Mouse (Mus musculus): Measurements from ENCODE around the gene Rinl.

Rinl gene

DNA sequence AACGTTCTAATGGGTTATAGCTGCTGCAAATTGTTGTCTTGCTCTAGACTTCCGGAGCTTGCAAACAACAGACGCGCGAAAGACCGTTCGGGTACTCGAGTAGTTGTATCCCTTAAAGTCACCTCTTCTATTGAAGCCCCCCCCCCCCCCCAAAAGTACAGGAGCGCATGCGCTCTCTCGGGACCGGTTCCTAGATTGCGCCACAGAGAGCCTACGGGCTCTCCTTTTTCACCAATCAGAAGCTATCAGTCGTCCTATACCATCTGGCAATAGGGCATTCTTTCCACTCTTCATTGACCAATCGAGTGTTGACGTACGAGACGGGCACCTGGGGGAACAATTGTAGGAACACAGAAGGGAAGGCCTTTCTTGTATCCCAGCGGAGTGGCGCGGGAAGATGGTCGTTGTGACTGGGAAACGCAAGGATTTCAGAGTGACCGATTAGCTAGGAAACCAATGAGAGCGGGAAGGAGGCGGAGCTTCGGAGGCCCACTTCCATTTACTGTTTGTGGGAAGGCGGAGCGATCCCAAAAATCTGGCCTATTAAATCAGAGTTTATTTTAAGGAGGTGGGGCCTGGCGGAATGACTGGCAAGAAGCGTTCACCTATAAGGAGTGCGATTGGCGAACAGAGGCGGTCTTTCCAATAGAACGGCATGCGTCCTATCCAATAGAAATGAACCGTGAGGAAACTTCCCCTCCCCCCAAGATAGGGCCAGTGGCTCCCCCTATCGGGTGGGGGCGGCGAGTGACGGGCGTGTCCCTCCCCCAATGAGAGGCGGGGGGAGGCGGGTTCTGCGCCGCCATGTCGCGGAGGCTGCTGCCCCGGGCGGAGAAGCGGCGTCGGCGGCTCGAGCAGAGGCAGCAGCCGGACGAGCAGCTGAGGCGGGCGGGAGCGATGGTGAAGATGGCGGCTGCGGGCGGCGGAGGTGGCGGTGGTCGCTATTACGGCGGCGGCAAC is 21.6 kb downstream of the Rinl start:
- DNase-seq = peak; percentile 95

DNA sequence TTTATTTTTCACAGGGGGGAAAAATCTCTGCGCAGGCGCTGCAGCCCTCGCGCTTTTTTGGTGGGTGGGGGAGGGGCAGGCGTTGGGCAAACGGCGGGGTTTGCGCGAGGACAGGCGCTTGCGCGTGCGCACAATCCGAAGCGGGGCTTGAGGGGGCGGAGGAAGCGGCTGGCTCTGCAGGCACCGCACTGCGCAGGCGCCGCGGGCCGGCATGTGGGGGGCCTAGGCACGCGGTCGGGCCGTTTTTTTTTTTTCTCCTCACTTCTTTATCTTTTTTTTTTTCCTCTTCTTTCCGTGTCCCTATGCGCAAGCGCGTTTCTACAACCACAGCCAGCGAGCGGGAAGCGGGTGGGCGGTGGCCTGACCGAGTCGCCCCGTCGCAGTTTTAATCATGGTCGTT is 22.5 kb downstream of the Rinl start:
- peak; percentile 97 for DNase-seq

DNA sequence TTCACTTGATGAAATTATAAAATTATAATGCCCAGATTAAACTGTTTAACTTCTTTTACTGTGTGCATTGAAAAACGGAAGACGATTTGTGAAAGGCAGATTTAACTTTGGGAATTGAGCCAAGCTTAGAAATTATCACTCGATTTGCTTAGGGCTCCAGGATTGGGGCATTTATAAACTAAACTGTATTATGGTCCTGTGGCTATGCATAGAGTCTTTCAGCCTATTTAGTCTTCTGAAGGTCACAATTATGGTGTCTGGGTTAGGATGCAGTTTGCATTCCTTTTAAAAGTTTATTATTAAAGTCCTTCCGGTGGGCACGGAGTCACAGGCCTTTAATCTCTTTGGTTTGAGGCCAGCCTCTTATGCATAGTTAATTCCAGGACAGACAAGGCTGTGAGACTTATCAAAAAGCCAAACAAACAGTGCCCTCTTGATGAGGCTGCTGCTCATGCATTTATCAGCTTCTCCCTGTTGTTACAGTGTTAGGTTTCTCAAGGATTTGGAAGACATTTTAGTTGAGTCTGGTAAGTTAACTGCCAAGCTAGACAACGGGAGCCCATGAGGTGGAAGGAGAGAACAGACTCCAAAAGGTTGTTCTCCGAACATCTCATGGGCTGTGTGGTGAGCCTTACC is 23.0 kb downstream of the Rinl start:
- no peak for DNase-seq

DNA sequence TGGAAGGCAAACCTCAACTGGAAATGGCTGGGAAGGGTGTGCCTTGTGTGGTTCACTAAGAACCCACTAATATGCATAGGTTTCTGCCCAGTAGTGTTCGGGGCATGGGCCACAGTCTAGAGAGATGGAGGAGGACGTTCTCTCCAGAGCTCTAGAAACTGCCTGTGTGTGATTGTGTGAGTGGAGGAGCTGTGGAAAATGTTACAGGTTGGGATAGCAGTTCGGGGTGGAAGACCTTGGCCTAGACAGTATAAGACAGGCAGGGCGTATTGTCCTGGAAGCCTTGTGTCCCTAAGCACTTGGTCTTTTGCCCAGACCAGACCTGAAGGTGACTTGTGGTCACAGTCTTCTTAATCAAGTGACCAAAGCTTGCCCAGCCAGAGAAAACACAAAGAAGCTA is 23.7 kb downstream of the Rinl start:
- no peak for DNase-seq

DNA sequence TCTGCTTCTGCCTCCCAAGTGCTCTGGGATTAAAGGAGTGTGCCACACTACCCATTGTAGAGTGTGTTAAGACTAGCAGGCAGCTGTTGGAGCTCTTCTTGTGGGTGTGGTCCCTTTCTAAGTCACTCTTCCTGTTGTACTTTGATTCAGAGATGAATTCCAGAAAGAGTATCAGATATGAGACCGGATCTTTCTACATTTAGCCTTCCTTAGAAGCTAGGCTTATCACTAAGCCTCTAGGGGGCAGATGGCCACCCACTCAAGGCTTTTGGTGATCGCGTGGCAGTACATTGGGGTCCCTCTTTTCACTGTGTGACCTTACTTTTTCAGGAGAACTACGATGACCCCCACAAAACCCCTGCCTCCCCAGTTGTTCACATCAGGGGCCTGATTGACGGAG is 24.2 kb downstream of the Rinl start:
- no peak for DNase-seq

DNA sequence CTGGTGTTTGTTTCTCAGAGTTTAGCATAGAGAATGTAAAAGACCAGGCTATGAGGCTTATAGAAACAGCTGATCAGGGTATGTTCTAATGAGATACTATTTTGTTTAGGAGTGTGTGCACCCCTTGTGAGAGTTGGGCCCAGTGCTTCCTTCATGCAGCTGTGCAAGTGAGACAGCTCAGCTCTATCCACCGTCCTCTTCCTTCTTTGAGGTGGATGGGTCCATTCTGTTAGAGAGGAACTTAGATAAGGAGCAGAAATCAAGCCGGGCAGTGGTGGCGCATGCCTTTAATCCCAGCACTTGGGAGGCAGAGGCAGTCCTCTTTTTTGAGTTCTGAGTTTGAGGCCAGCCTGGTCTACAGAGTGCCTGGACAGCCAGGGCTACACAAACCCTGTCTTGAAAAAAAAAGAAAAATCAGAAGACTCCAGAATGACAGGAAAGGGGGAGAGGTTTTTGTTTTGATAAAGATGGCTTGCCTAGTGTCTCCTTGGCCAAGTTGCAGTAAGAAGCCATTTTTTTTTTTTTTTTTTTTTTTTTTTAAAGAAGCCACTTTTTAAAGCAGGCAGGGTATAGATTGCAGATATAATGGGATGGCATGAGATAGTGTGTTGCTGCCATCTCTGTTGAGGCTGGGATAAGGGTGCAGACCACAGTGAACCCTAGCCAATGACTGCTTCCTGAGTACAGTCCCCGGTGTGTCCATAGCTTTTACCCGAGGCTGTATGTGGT is 25.7 kb downstream of the Rinl start:
- DNase-seq = no peak

DNA sequence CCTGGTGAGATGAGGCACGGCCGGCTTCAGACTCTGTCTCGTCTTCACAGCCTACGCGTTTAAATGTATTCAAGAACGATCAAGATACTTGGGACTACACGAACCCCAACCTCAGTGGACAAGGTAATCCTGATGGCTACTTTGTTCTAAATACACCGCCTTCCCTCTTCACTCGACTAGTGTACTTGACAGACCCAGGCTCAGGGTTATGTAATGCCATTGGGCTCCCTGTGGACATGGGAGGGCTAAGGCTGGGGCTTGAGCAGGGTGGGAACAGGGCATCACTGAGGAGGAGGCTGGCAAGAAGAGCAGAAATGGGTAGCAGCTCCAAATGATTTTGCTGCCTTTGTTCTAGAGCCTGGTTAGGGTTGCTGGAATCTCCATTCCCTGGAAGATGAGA is 26.5 kb downstream of the Rinl start:
- no peak for DNase-seq

DNA sequence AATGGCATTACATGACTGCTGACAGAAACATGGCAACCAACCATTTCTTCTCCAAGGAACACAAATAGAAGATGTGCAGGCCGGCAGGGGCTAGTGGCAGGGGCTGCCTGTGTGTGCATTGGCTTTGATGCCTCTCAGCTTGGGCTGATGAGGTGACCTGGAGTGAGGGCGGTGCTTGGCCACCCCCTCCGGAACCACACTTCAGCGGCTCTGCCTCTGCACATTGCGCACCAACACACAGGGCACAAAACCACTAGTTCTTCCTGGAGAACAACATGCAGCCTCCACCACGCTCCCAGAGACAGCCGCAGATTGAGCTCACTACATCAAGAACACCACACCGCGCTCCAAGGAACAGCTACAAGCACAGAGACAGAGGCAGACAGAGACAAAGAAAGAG is 27.4 kb downstream of the Rinl start:
- no peak for DNase-seq

DNA sequence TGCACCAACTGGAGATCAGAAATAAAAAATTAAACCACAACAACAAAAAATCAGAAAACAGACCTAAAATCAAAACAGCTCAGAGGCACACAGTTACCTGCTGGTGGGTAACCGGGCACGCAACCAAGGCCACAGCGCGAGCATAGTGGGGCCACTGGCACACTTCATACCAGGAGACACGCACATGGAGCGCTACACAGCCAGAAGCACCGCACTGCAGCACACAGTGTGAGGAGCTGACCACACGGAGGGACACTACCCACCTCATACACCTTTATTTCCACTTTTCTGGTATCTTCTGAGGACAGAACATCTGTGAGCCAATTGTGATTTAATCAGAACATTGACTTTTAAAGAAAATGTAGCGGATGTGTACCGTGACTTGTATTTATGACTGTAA is 28.2 kb downstream of the Rinl start:
- DNase-seq = no peak

DNA sequence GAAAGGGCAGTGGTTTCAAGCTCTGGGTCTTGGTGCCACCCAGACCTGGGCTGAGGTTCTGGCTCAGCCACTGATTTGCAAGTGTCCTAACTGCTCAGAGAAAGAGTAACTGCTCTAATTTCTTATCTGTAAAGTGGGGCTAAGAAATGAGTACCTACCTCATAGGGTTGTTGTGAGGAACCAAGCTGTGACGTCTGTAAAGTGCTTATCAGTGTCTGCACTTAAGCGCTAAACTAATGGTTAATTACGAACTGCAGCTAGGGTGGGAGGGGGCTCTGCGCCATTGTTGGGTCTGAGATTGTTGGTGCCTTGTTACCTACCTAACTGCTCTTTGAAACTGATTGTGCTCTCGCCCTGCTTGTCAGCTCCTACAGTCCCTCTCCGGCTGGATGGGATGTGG is 28.8 kb downstream of the Rinl start:
- DNase-seq = no peak

DNA sequence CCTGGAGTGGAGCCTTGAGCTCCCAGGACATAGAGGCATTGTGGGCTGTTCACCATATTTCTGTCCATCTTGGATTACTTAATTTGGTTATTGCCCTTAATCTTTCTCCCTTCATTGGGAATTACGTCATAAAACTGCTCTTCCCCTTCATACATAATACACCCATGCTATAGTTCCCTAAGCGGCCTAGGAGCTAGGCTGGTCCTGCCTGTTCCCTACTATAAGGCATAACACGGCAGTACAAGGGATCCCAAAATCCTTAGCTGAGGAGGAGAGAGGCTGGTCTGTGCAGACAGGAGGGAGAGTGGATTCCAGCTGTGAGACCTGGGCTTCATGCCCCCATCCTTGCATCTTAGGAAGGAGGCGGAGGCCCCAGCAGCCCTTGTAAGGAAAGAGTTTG is 29.2 kb downstream of the Rinl start:
- no peak for DNase-seq

DNA sequence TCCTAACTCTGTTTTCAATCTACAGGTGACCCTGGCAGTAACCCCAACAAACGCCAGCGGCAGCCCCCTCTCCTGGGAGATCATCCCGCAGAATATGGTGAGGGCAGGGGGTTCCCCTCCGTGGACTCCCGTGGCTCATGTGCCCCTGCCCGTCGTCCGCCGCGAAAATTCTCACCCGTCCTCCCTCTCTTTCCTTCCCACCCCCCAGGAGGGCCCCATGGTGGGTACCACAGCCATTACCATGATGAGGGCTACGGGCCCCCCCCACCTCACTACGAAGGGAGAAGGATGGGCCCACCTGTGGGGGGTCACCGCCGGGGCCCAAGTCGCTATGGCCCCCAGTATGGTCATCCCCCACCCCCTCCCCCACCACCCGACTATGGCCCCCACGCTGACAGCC is 29.7 kb downstream of the Rinl start:
- DNase-seq = no peak

DNA sequence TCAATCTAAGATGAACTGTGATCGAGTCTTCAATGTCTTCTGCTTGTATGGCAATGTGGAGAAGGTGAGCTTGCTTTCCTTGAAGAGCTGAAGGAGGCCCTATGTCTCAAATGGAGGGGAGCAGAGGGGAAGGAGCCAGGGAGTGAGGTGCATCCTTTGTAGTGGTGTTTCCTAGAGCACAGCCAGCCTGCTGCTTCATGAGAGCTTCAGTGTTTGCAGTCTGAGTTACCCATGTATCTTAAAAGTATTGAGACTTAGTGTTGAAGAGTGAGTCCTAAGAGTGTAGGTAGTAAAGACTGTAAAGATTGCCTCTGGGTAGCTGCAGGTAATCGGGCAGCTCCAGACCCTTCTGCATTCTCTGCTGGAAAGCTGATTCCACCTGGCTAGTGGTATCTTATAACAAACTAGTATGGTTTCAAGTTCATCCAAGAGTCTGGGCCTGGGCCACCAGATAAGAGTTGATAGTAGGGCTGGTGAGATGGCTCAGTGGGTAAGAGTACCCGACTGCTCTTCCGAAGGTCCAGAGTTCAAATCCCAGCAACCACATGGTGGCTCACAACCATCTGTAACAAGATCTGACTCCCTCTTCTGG is 30.2 kb downstream of the Rinl start:
- no peak for DNase-seq

DNA sequence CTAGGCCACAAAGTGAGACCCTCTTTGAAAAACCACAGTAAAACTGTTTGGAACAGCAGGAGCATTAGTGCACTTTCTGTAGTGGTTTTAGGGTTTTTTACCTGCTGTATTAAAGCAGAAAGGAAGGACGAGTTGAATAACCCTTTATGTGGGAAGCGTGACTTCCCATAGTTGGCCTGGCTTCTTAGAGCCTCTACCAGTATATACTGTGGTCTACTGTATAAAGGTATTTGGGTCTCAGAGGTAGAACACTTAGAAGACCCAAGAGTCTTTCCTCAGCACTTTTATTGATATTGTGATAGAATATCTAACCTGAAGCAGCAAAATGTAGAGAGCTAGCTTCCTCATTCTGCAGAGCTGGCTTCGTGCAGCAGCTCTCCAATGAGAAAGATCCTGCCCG is 30.8 kb downstream of the Rinl start:
- DNase-seq = no peak

DNA sequence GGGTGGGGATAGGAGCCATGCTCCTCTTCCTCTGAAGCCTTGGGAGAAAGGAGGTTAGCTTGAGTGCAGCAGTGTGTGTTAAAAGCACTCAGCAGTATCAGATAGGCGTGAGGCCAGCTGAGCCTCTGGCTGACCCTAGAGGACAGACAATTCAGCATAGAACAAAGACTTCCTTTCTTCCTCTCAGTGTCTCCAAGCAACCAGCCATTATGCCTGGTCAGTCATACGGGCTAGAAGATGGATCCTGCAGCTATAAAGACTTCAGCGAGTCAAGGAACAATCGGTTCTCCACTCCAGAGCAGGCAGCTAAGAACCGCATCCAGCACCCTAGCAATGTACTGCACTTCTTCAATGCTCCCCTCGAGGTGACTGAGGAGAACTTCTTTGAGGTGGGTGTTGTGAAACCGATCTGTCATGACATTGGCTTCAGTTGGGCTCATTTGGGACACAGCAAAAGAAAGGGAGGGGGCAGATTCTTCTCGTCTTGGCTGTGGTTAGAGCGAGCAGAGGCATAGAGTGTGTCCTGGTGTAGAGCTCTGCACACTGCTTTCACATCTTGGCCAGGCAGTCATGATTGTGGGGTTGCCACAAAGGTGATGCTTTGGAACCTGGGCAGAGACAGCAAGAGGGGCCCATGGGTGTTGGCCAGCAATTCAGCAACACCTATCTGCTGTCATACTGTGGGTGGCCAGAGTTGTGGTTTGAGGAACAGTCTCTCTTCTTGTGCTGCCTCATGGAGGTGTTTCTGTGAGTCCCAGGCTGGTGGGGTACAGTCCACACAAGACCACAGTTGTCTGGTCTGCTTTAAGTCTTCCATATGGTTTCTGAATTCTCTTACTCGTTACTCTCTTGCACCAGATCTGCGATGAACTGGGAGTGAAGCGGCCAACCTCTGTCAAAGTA is 31.8 kb downstream of the Rinl start:
- no peak for DNase-seq

DNA sequence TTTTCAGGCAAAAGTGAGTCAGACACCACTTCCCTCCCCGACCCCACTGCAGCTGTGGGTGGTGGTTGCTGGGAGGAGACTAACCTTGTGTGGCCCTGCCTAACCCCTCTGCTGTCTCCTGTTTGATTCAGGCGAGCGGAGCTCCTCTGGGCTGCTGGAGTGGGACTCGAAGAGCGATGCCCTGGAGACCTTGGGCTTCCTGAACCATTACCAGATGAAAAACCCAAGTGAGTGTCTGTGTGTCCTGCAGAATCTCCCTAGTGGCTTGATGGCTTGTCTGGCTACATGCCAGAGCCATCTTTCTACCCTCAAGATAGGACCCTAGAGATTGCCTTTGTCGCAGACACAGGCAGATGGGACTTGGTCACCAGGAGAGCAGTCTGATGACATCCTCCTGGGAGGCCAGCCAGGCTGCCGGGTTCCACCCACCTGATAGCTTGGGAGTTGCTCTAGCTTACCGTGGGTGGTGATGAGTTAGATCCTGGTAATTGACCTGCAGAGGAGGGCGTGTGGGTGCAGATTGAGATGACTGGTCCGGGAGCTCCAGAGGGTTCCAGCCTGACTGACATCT is 32.6 kb downstream of the Rinl start:
- peak; percentile 59 for DNase-seq

DNA sequence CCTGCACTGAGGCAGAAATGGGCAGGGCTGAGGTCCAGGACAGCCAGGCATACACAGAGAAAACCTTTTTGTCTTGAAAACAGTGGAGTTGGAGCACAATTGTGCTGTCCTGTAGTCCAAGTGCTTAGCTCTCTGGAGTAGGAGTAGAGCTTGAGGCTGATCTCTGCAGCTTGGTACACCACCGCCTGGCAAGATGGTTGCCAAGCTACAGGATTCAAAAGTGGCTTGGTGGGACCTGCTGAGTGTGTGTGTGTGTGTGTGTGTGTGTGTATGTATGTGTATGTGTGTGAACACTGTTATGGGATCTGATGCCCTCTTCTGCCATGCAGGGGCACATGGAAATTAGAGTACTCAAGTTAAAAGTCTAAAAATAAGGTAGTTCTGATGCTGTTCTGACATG is 33.8 kb downstream of the Rinl start:
- no peak for DNase-seq

DNA sequence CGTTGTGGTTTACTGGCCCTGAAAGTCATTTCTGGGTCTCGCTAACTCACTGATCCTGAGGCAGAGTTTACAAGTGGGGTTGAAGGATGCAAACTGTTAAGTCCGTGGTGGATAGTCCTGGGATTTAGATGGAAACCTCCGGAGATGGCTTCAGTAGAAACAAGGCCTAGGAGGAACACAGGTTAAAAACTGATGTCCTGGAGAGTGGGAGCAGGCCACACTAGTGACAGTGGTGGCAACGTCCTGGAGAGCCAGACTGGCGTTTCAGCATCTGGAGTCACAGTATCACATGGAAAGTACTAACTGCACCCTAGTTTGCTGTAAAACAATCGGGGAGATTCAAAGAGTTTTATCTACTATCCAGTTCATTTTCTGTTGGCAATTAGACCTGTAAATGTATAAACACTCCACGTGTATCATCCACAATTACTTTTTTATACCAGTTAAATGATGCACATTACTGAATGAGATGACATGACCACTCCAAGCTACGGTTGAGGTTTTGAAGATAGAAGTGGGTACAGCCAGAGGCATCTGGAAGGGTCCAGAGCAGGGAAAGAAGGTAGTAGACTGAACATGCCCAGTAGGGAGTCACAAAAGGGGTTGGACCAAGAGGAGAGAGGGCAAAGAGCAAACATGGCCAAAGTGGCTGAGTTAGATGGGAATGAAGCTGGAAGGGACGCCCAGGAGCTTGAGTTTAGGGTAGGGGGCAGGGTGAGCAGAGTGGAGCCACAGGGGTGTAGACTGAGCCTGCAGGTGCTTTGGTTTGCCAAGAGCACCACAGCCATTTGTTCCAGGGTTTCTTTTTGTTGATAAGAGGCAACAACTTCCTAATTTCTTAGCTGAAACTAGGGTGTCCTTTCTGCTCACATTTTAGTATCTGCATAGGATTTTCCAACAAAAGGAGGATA is 34.5 kb downstream of the Rinl start:
- DNase-seq = no peak

DNA sequence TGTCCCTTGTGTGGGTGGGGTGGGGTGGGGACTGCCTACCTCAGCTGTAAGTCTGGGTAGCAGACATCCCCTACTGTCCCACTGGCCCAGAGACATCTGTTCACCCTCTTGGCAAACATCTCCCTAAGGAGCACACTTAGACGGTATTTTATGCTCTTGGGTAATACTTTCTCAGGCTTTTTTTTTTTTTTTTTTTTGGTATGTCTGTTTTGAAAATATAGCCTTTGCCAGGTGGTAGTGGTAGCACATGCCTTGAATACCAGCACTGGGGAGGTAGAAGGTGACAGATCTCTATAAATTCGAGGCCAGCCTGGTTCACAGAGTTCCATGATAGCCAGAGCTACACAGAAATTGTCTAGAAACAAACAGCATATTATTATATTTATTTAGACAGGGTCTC is 35.2 kb downstream of the Rinl start:
- no peak for DNase-seq

DNA sequence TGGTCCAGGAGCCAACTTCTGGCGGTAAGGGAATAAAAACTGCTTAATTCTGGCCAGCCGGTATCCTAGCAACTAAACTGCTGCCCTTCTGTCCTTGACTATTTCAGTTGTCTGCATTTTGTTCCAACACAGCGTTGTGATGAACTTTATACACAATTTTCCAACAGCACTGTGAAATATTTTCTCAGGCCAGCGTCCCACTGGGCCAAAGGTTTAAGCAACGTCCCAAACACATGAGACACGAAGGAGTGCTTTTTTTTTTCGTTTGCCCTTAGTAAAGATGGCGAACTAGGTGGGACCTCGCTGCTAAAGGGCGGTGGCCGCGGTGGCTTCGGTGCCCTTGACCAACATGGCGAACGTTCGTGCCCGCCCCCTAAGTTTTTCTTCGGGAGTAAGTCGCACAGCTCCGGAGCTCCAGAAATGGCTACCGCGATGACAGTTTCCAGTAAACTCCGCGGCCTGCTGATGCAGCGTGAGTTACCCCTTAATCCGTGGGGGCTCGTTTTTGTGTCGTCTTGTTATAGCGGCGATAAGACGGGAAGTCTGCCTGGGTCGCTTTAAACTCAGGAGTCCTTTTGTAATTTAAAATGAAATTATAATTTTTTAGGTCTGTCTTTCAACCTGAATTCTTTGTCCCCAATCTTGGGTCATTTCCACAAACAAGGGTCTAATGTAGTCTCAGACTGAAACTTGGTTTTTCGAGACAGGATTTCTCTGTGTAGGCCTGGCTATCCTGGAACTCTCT is 36.3 kb downstream of the Rinl start, which contains the start of gene Ech1:
Ech1 (plus strand) TSS at position 277 of the 745 bp plus-strand sequence.
- peak; percentile 89 for DNase-seq

Data from right cerebral cortex, postnatal 14 days (tissue).